Mouse (Mus musculus) T-helper 17 cell (primary cell): ENCODE measurements at regions not wholly inside any gene's neighbourhood (a gene's known extent, or its start where the extent isn't known, plus 50 kb on each side); places are given as distances from the start of the nearest gene placed in this dataset.

Experiments used
- in situ Hi-C, 2 experiments: fragments of 300-600 bp; cut with MboI, MseI; formaldehyde crosslinking; loops; 1 replicate in 1 of 2; 2 replicates in 1 of 2; pipeline ENCODE4 v1.15.1; 2025; ENCODE audit warnings: high pct_unique_total_duplicates in 2 of 2

- in situ Hi-C loops: no loop called here
These were observed 301.3 kb upstream of the Clnk start for GRCm38 (mm10) chr5:39177891-39178290.

- in situ Hi-C loops: no loop called here
These were observed 300.3 kb upstream of the Clnk start for GRCm38 (mm10) chr5:39176906-39177305.

GRCm38 (mm10) chr5:39173491-39173890, 296.9 kb upstream of the Clnk start:
- in situ Hi-C loops: no loop called here

GRCm38 (mm10) chr5:39159651-39160050, 283.0 kb upstream of the Clnk start:
- in situ Hi-C loops: no loop called here

- in situ Hi-C loops: no loop called here
These were observed 279.2 kb upstream of the Clnk start for GRCm38 (mm10) chr5:39155763-39156162.

- in situ Hi-C loops: no loop called here
These were observed 276.7 kb upstream of the Clnk start for GRCm38 (mm10) chr5:39153291-39153794.

- in situ Hi-C loops: no loop called here
These were observed 275.3 kb upstream of the Clnk start for GRCm38 (mm10) chr5:39151917-39152316.

- in situ Hi-C loops: no loop called here
These were observed 274.3 kb upstream of the Clnk start for GRCm38 (mm10) chr5:39150891-39151290.

- in situ Hi-C loops: no loop called here
These were observed 269.0 kb upstream of the Clnk start for GRCm38 (mm10) chr5:39145658-39146057.

- in situ Hi-C loops: no loop called here
These were observed 267.6 kb upstream of the Clnk start for GRCm38 (mm10) chr5:39144225-39144624.

GRCm38 (mm10) chr5:39143648-39144047, 267.0 kb upstream of the Clnk start:
- in situ Hi-C loops: no loop called here

- in situ Hi-C loops: no loop called here
These were observed 261.8 kb upstream of the Clnk start for GRCm38 (mm10) chr5:39138375-39138774.

- in situ Hi-C loops: no loop called here
These were observed 252.3 kb upstream of the Clnk start for GRCm38 (mm10) chr5:39128931-39129330.

- in situ Hi-C loops: no loop called here
These were observed 250.2 kb upstream of the Clnk start for GRCm38 (mm10) chr5:39126833-39127232.

GRCm38 (mm10) chr5:39126270-39126691, 249.7 kb upstream of the Clnk start:
- in situ Hi-C loops: no loop called here

- in situ Hi-C loops: no loop called here
These were observed 233.7 kb upstream of the Clnk start for GRCm38 (mm10) chr5:39110336-39110735.

- in situ Hi-C loops: no loop called here
These were observed 232.9 kb upstream of the Clnk start for GRCm38 (mm10) chr5:39109526-39109925.

- in situ Hi-C loops: no loop called here
These were observed 222.5 kb upstream of the Clnk start for GRCm38 (mm10) chr5:39099113-39099512.

GRCm38 (mm10) chr5:39094875-39095274, 218.3 kb upstream of the Clnk start:
- in situ Hi-C loops: loop anchor here in 1 of 2 experiments (5.0 kb wide), 1 partner anchor 1617 kb away; no protein-coding TSS in a partner anchor

GRCm38 (mm10) chr5:39076555-39077178, 200.1 kb upstream of the Clnk start:
- in situ Hi-C loops: loop anchor here in 1 of 2 experiments (5.0 to 10.0 kb wide), 2 partner anchors 64 to 372 kb away; no protein-coding TSS in a partner anchor

- in situ Hi-C loops: loop anchor here in 1 of 2 experiments (10.0 kb wide), 1 partner anchor 365 kb away; no protein-coding TSS in a partner anchor
These were observed 193.1 kb upstream of the Clnk start for GRCm38 (mm10) chr5:39069683-39070082.

GRCm38 (mm10) chr5:39063061-39063460, 186.4 kb upstream of the Clnk start:
- in situ Hi-C loops: no loop called here

GRCm38 (mm10) chr5:39052490-39053250, 176.1 kb upstream of the Clnk start:
- in situ Hi-C loops: no loop called here
